Mouse (Mus musculus): ENCODE measurements around the gene Tnrc6c. TPM values are rescaled to one million over a fixed set of nuclear protein-coding genes. Genes with fewer than 3 reads are reported as not detected.

Gene Tnrc6c
- polyA plus RNA-seq, 1 experiment from 2014 or later: 6.6 TPM

DNA sequence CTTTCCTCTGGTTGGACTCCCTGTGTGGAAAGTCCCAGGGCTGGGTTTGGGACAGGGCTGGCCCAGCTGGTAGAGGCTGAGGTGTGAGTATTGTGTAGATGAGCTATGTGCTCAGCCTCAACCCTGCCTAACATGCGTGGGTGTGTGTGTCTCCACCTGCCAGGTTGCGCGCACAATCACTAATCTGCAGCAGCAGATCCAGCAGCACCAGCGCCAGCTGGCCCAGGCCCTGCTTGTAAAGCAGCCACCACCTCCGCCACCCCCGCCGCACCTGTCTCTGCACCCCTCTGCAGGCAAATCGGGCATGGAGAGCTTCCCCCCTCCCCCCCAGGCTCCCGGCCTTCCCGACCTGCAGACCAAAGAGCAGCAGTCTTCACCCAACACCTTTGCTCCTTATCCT, 95.3 kb downstream of the Tnrc6c start:
- Histone ChIP-seq H3K36me3 (peaks cover 95% of the 10 kb centered on the region), H3K9ac (no peak overlapping the region), H3K27me3 (no peaks in the 10 kb centered on the region), H3K4me3 (no peak overlapping the region), H3K27ac (no peak overlapping the region), H3K9me3 (replicated peaks) (no peaks in the 10 kb centered on the region), H3K4me1 (replicated peaks) (no peaks in the 10 kb centered on the region), H3K4me2 (no peak overlapping the region)
- WGBS: 83% methylated on average over 10 of the region's 10 CpGs
- no peak; the same call in 1 of the 2 replicates for ATAC-seq (replicated peaks; ENCODE audit: insufficient number of reproducible peaks, insufficient read depth, low FRiP score, low read depth)

DNA sequence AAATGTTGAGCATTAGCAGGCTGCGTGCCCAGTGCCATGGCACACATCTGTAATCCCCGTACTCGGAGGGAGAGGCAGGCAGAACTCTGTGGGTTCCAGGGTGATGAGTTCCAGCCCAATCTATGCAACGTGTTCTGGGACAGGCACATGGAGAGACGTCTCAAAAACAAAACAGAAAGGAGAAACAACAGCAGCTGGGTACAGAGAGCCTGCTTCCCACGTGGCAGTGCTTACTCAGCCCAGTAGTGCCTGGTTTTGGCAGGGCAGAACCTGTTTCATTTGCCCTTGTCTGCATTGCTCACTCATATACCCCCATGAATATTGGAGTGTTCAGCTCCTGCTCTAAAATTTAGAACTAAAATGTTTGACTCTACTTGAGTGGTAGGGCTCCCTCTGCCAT, 97.5 kb downstream of the Tnrc6c start:
- Histone ChIP-seq H3K27ac (no peak overlapping the region), H3K36me3 (peaks cover 96% of the 10 kb centered on the region), H3K27me3 (no peaks in the 10 kb centered on the region), H3K9me3 (replicated peaks) (no peaks in the 10 kb centered on the region), H3K4me2 (no peak overlapping the region), H3K4me1 (replicated peaks) (no peaks in the 10 kb centered on the region), H3K4me3 (no peak overlapping the region), H3K9ac (no peak overlapping the region)
- WGBS: 85% methylated on average over 6 of the region's 6 CpGs
- ATAC-seq (replicated peaks; ENCODE audit: insufficient number of reproducible peaks, insufficient read depth, low FRiP score, low read depth): no peak

DNA sequence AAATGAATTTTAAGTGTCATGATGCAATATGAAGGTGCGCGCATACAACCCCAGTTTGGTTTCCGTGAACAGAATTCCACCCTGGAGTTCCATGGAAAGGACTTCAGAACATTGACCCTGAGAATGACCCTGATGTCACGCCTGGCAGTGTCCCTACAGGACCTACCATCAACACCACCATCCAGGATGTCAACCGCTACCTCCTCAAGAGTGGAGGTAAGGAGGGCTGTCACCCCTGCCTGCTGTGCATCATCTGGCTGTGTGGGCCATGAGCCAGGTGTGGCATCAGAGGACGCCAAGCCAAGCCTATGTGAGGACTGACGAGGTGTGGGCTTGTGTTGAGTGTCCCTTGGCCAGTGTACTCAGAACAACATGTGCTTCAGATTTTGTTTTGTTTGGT, 101.8 kb downstream of the Tnrc6c start:
- peaks cover 96% of the 10 kb centered on the region for H3K36me3 ChIP-seq
- no peak overlapping the region for H3K4me2 ChIP-seq
- no peaks in the 10 kb centered on the region for H3K27me3 ChIP-seq
- H3K9ac ChIP-seq: no peak overlapping the region
- no peaks in the 10 kb centered on the region for H3K4me1 ChIP-seq (replicated peaks)
- no peak overlapping the region for H3K4me3 ChIP-seq
- no peak overlapping the region for H3K27ac ChIP-seq
- no peak for ATAC-seq (replicated peaks; ENCODE audit: insufficient number of reproducible peaks, insufficient read depth, low FRiP score, low read depth)
- no peaks in the 10 kb centered on the region for H3K9me3 ChIP-seq (replicated peaks)
- WGBS: 93% methylated on average over 7 of the region's 7 CpGs

DNA sequence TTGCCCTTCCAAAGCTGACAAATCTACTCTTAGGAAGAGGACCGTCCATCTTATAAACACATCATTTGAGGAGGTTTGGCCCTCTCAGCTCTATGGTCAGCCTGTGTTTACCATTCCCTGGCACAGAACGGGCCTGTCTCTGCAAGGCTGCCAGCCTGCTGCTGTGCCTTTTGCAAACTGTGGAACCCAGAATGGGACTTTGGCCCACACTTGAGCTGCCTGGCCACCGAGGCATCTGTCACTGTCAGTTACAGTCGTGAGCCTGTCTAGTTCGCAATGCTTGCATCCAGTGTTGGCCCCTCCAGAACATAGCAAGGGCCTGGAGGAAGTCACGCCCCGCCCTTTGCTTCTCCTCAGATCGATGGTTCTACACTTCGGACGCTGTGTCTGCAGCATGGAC, 105.2 kb downstream of the Tnrc6c start:
- Histone ChIP-seq H3K9me3 (replicated peaks) (no peaks in the 10 kb centered on the region), H3K4me3 (no peak overlapping the region), H3K9ac (no peak overlapping the region), H3K4me2 (no peak overlapping the region), H3K27ac (no peak overlapping the region), H3K4me1 (replicated peaks) (no peaks in the 10 kb centered on the region), H3K27me3 (no peaks in the 10 kb centered on the region), H3K36me3 (peaks cover 85% of the 10 kb centered on the region)
- 93% methylated on average over 10 of the region's 10 CpGs for WGBS
- no peak for ATAC-seq (replicated peaks; ENCODE audit: insufficient number of reproducible peaks, insufficient read depth, low FRiP score, low read depth)

DNA sequence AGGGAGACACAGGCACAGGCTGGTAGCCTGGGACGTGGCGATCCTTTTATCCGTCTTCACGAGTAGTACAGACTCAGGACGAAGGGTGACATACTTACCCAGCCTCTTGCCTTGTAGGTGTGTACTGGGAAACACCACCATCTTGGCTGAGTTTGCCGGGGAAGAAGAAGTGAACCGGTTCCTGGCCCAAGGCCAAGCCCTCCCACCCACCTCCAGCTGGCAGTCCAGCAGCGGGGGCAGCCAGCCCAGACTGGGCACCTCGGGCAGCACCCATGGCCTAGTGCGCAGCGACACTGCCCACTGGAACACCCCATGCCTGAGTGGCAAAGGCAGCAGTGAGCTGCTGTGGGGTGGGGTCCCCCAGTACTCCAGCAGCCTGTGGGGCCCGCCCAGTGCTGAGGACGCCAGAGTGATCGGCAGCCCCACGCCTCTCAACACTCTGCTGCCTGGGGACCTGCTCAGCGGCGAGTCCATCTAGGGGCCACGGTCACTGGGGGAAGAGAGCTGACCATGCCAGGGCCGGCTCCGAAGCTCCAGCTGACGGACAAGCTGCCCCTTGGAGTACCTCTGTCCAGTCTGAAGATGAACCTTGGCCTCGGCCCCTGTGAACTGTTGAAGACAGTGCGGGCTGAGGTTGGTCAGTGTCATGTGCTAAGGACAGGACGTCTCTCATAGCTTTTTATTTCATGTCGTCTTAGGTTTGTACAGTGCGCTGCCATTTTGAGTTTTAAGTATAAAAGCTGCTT, 106.5 kb downstream of the Tnrc6c start:
- WGBS: 83% methylated on average over 26 of the region's 26 CpGs
- Histone ChIP-seq H3K27me3 (no peaks in the 10 kb centered on the region), H3K4me3 (no peak overlapping the region), H3K9me3 (replicated peaks) (no peaks in the 10 kb centered on the region), H3K4me1 (replicated peaks) (no peaks in the 10 kb centered on the region), H3K4me2 (no peak overlapping the region), H3K9ac (no peak overlapping the region), H3K27ac (no peak overlapping the region), H3K36me3 (peaks cover 80% of the 10 kb centered on the region)
- ATAC-seq (replicated peaks; ENCODE audit: insufficient number of reproducible peaks, insufficient read depth, low FRiP score, low read depth): no peak; the same call in 1 of the 2 replicates

DNA sequence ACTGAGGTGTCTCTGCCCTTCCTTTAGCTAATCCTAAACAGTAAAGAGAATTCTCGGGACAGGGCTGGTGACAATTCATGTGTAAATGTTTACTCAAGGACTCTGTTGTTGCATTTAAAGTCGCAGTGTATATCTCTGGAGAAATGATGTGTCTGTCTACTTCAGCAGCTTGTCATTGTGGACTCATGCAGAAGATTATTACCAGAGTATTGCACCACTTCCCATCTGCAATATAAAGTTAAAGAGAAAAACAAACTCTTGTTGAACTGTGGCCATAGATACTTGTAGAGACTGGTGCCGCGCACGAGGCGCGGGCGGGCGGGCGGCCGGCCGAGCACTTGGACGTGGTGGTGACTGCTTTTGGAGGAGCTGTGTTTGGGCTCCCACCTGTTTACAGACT, 107.7 kb downstream of the Tnrc6c start:
- Histone ChIP-seq H3K9me3 (replicated peaks) (no peaks in the 10 kb centered on the region), H3K27ac (no peak overlapping the region; the same call in 1 of the 2 replicates), H3K4me3 (no peak overlapping the region), H3K4me1 (replicated peaks) (peaks cover 7% of the 10 kb centered on the region; the same call in 1 of the 2 replicates), H3K4me2 (no peak overlapping the region), H3K36me3 (peaks cover 79% of the 10 kb centered on the region), H3K27me3 (no peaks in the 10 kb centered on the region), H3K9ac (no peak overlapping the region)
- WGBS: 90% methylated on average over 13 of the region's 13 CpGs
- no peak for ATAC-seq (replicated peaks; ENCODE audit: insufficient number of reproducible peaks, insufficient read depth, low FRiP score, low read depth)

DNA sequence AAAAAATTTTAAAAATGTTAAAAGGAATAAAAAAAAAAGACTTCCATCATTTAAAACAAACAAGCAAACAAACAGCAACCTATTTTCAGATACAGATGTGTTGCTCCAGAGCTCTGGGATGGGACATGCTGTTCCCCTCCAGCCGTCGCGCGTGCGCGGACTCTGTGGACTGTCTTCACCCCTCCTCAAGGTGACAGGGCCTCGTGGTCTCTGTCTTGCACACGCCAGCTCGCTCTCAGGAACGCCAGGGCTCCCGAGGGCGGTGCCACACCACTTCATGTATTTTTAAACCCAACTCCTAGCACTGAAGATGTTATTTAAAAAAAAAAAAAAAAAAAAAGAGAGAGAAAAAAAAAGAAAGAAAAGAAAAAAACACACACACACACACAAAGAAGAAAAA, 108.2 kb downstream of the Tnrc6c start:
- peaks cover 74% of the 10 kb centered on the region for H3K36me3 ChIP-seq
- no peak overlapping the region for H3K4me3 ChIP-seq
- H3K9ac ChIP-seq: no peak overlapping the region
- ATAC-seq (replicated peaks; ENCODE audit: insufficient number of reproducible peaks, insufficient read depth, low FRiP score, low read depth): no peak
- peaks cover 7% of the 10 kb centered on the region; the same call in 1 of the 2 replicates for H3K4me1 ChIP-seq (replicated peaks)
- H3K4me2 ChIP-seq: no peak overlapping the region
- H3K27ac ChIP-seq: no peak overlapping the region; the same call in 1 of the 2 replicates
- 52% methylated on average over 12 of the region's 12 CpGs for WGBS
- no peaks in the 10 kb centered on the region for H3K27me3 ChIP-seq
- no peaks in the 10 kb centered on the region for H3K9me3 ChIP-seq (replicated peaks)

DNA sequence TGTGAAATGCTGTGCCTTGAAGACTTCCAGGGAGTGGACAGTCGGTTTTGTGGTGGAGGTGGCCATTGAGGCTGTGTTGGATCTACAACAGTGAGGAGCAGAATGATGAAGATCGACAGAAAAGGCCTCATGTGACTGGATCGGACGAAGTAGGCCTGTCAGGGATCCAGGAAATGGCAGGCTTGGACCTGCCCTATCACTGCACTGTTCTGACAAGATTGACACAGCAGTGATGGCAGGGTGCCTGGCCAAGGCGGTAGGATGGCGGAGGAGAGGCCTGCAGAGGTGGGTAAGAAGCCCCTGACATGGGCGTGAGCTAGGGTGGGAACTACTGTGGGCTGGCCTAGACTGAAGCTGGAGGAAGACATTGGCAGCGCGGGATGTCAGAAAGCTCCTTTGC, 110.2 kb downstream of the Tnrc6c start:
- WGBS: 79% methylated on average over 9 of the region's 9 CpGs
- ATAC-seq (replicated peaks; ENCODE audit: insufficient number of reproducible peaks, insufficient read depth, low FRiP score, low read depth): no peak
- H3K36me3 ChIP-seq: peaks cover 54% of the 10 kb centered on the region

DNA sequence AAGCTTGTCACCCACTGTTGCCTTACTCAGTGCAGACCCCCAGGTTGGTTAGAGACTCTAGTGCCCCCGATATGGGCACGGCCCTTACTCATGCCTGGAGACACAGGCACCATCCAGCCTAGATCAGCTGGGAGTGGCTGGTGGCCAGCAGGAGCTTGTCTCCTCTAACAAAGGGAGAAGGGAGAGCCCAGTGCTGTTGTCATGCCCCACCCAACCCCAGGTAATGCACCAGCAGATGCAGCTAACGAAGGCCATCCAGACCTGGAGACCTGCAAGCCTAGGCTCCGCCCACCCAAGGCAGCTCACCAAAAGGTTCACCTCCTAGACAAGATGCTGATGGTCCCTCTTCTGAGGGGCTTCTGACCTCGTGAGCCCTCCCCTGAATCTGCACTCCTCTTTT, 111.3 kb downstream of the Tnrc6c start:
- ATAC-seq (replicated peaks; ENCODE audit: insufficient number of reproducible peaks, insufficient read depth, low FRiP score, low read depth): 0 out of 2 replicates have a peak, but pooled peaks have one; percentile 5
- WGBS: 92% methylated on average over 5 of the region's 5 CpGs
- peaks cover 44% of the 10 kb centered on the region; the same call in 1 of the 2 replicates for H3K36me3 ChIP-seq
- H3K27me3 ChIP-seq: no peaks in the 10 kb centered on the region
- no peak overlapping the region for H3K27ac ChIP-seq
- H3K9me3 ChIP-seq (replicated peaks): no peaks in the 10 kb centered on the region
- no peak overlapping the region for H3K4me3 ChIP-seq
- peaks cover 19% of the 10 kb centered on the region for H3K4me1 ChIP-seq (replicated peaks)
- H3K4me2 ChIP-seq: no peak overlapping the region
- H3K9ac ChIP-seq: no peak overlapping the region

More for the DNA sequence above, 110.2 kb downstream of the Tnrc6c start:
- Histone ChIP-seq H3K4me2 (no peak overlapping the region), H3K4me1 (replicated peaks) (peaks cover 13% of the 10 kb centered on the region), H3K9ac (no peak overlapping the region), H3K4me3 (no peak overlapping the region), H3K27me3 (no peaks in the 10 kb centered on the region), H3K27ac (no peak overlapping the region), H3K9me3 (replicated peaks) (no peaks in the 10 kb centered on the region)

DNA sequence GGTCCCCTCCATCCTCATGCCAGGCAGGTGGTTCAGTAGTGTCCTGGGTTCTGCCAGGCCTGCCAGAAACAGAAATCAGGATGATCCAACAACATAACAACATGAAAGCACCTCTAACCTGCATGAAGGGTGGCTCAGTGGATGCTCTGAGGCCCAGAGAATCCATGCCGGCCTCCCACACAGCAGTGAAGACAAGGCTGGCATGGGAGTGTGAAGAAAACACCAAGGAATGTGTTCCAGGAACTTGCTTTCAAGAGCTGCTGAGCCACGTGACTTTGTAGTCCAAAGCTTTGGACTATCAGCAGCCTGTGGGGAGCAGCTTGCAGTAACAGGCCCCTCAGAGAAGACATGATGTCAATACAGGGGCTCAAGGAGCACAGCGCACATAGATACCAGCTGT, 112.2 kb downstream of the Tnrc6c start:
- Histone ChIP-seq H3K36me3 (peaks cover 36% of the 10 kb centered on the region; the same call in 1 of the 2 replicates), H3K9me3 (replicated peaks) (no peaks in the 10 kb centered on the region), H3K27ac (no peak overlapping the region), H3K4me3 (no peak overlapping the region), H3K9ac (no peak overlapping the region), H3K4me2 (no peak overlapping the region), H3K4me1 (replicated peaks) (peaks cover 19% of the 10 kb centered on the region), H3K27me3 (no peaks in the 10 kb centered on the region)
- WGBS: 75% methylated on average over 3 of the region's 3 CpGs
- no peak for ATAC-seq (replicated peaks; ENCODE audit: insufficient number of reproducible peaks, insufficient read depth, low FRiP score, low read depth)

DNA sequence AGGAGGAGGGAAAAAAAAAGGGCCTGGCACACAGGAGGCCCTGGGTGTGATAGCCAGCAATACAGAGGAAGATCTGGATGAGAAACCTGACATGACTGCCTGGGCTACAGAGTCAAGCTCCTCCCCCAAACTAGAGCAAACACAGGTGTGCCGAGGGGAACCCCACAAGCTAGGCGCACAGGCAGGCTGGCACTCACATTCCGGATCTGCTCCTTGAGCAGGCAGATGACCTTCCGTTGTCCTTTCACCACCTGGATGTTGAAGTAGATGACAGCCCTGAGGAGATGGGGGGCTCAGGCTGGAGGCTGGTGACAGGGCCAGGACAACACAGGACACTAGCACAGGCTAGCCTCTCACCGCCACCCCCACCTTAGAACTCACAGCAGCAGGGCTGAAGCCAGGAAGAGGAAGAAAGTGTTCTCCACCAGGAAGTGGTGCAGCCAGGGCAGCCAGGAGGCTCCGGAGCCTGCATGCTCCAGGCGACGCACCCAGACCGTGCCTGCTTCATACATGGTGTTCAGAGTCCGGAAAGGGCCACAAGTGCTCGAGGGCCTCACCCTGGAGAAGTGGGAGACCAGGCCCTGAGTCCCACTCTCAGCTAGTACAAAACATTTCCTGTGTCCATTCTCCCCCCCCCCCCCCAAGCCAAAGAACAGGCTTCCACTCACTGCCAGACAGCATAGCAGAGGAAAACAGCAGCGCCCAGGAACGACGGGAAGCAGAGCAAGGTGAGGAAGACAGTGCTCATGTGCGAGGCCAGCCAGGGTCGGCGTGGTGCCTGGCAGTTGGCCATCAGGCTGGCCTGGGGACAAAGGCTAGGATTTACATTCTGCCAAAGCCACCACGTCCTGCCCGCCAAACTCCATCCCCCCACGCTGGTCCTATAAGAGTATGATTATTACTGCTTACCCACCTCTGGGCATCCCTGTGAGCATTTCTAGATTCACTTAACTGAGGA, 114.9 kb downstream of the Tnrc6c start:
- Histone ChIP-seq H3K27me3 (no peaks in the 10 kb centered on the region), H3K4me1 (replicated peaks) (peaks cover 19% of the 10 kb centered on the region), H3K9ac (no peak overlapping the region), H3K27ac (no peak overlapping the region; the same call in 1 of the 2 replicates), H3K4me3 (no peak overlapping the region), H3K36me3 (peaks cover 39% of the 10 kb centered on the region), H3K9me3 (replicated peaks) (no peaks in the 10 kb centered on the region), H3K4me2 (no peak overlapping the region)
- no peak for ATAC-seq (replicated peaks; ENCODE audit: insufficient number of reproducible peaks, insufficient read depth, low FRiP score, low read depth)
- 67% methylated on average over 20 of the region's 20 CpGs for WGBS
